Mouse (Mus musculus) left cerebral cortex, postnatal 36 days (tissue): ENCODE measurements around the gene Ssna1. TPM values are rescaled to one million over a fixed set of nuclear protein-coding genes. Genes with fewer than 3 reads are reported as not detected.

Experiments used
- DNase-seq, 2 experiments: peaks; one replicate each; pipeline ENCODE4 v3.0.0; 2021 to 2022; ENCODE audit warnings: low spot score in 2 of 2, mixed read lengths in 1 of 2
- intact Hi-C: fragments of 180-260 bp; cut with DNase I; formaldehyde crosslinking; loops from one replicate; pipeline ENCODE4 v1.15.1; 2025
- total RNA-seq, 2 experiments: library from RNA; stranded (reverse); gene quantifications; 2 replicates each; pipeline ENCODE4 v1.2.3; 2021

Ssna1 gene
- total RNA-seq, 2 experiments from 2014 or later, result 60.1 to 68.3 TPM

DNA sequence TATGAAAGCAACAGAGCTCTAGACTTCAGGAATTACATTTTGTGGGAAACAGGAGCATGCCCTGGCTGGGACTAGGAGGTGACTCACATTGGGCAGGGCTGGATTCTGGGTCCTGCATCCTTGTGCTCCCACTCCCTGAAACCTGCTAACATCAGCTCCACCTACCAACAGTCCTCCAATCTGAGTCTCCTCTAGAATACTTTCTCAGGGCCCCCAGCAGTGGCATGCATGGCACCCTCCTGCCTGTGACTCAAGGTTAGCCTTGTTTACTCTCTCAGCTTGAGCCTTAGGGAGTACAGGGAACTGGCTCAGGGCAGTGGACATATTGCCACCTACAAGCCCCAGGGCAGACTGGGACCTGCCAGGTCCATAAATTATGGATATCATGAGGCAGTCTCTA lies 34.1 kb downstream of the Ssna1 start:
- DNase-seq, result no peak
- intact Hi-C loops, result no loop called here

DNA sequence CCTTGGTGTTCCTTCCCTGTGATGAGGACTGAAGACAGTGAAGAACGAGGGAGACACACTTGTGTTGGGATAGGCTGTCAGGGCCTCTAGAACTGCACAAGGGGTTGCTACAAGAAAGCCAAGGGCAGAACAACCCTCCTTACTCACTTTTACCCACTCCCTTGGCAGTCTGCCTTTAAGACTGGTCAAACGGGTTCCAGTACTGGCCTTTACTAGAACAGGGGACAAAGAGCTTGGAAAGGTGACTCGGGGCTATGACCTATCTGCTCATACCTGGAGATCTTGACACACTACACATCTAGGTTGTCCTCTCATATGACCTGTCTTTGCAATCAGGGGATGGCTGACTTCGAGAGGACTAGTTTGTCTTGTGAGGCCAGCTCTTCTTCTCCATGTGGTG lies 34.7 kb downstream of the Ssna1 start:
- intact Hi-C loops, result no loop called here
- no peak for DNase-seq

DNA sequence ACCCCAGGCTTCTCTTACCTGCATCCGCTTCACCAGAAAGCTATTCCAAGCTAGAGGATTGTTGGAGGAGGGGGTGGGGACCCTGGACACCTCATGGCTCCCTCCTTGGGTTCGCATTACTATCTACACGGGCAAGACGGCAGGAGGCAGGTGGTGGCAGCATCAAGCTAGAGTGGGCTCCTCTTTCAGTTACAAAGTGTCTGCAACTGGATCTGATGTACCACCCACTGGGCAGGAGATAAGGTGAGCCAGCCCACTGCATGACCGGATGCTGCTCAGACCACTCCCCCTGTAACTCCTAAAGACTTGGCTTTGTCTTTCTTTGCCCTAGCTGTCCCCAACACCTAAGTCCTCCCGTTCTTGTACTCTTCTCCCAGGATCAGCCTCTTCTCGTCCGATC lies 35.6 kb downstream of the Ssna1 start, which contains the start of gene Rnf224:
Gene Rnf224 (minus strand): TSS at position 174 of the 400 bp plus-strand sequence.
- no peak for DNase-seq
- intact Hi-C loops, result no loop called here

DNA sequence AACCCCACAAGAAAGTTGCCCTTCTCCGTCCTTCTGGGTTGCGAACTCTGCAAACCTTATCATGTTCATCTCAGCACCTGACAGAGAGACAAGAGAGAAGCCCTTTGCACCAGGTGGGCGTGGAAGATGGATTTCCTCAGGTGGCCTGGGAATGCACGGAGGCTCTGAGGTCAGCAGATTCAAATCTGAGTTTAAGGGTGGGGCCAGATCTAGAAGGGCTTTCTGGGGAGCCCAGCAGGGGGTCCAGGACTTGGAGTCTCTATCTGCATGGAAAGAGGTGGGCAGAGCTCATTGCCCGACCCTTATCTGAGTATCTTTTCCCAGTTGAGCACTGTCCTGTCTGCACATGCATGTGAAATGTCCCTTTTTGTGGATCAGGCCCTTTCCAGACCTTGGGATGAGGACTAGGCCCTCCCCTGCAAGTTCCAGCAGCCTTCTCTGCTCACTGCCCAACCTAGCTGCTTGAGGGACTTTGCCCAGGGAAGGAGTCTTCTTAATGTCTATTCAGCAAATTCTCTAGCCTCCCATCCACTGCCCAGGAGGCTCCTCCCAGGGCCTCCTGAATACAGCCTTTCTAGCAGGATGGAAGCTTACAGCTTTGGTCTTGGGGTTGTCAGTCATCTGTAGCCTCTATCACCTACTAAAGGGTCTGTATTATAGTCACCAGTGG lies 37.6 kb downstream of the Ssna1 start:
- no peak for DNase-seq
- intact Hi-C loops, result no loop called here

DNA sequence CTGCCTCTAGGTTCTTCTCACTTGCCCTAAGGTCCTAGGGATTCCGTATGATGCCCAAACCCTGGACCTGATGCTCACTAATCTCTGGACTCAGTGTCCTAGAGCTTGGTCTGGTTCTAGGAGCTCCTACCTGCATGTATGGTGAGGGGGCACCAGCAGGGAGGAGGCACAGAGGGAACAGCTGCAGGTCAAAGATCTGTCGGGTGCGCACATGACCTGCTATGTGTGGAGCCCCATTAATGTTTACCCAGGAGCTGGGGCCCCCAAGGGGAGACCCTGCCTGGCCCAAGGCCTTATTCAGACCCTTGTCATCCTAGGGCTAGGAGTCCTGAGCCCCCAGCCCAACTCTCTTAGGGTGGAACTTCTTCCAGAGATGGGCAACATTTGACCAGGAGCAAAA lies 38.2 kb downstream of the Ssna1 start, which contains the start of gene Slc34a3:
Gene Slc34a3 (minus strand): TSS at position 315 of the 400 bp plus-strand sequence.
- DNase-seq, result no peak
- intact Hi-C loops, result no loop called here

DNA sequence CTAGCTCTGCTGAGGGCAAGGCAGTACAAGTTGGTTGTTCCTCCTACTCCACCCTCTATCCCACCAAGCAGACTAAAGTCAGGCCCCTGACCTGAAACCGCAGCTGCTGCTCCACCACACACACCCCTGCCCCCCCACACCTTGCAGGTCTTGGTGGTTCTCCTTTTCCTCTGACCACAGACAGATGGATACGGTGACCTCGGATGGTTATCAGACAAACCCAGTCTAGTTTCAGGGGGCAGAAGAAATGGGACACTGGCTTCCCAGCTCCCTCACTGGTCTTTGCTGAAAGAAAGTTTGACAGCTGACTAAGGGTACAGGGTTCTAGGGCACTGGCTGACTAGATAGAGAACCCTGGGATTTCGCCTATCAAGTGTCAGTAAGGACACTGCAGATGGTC lies 38.8 kb downstream of the Ssna1 start:
- intact Hi-C loops, result no loop called here
- DNase-seq, result no peak

DNA sequence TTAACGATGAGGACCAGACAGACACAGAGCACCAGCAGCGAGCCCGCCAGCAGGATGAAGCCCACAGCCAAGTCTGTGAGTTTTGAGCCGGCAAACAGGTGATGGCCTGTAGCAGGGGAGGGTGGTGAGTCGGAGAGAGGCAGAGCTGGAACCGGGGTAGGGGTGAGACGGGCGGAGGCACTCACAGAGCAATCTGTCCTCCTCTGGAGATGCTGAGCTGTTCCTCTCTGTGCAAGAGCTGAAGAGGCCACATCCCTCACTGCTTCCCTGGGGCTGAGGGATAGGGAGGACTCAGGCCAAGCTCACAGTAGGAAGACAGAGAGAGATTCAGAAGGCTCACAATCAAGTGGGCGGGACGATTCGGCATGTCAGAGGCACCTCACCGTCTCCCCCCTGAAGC lies 41.2 kb downstream of the Ssna1 start:
- intact Hi-C loops, result no loop called here
- DNase-seq, result no peak

DNA sequence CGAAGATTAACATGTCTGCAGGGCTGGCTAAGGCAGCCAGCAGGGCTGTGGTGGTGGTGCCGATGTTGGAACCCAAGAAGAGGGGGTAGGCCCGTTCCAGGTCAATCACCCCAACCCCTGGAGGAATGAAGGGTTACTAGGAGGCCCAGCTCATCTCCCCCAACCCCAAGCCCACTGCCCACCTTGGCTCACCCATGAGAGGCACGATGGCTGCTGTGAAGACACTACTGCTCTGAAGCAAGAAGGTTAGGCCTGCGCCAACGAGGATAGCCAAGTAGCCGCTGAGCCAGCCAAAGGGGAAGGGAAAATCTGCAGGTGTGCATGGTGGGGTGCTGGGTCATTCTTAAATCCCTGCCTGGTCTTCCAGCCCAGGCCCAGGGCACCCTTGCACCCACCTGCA lies 41.7 kb downstream of the Ssna1 start:
- DNase-seq, result no peak
- intact Hi-C loops, result no loop called here

DNA sequence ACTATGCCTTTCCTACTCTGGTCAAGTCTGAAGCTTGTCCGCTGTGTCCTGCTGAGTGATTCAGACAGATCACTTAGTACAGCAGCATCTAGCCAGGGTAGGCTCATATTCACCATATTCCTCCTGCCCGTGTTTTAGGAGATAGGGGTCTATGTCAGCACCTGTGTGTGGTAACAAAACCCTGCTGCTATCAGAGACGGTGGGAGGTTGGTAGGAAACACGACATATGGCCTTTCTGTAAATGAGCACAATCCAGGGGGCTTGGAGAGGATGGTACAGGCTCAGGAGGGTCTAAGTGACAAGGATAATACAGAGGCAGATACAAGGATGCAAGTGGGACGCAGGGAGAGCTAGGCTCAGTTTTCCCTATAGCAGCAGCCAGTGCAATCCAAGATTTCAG lies 42.7 kb downstream of the Ssna1 start:
- no peak for DNase-seq
- intact Hi-C loops, result loop anchor here (5.0 kb wide), 1 partner anchor 37 kb away; no protein-coding TSS in a partner anchor

DNA sequence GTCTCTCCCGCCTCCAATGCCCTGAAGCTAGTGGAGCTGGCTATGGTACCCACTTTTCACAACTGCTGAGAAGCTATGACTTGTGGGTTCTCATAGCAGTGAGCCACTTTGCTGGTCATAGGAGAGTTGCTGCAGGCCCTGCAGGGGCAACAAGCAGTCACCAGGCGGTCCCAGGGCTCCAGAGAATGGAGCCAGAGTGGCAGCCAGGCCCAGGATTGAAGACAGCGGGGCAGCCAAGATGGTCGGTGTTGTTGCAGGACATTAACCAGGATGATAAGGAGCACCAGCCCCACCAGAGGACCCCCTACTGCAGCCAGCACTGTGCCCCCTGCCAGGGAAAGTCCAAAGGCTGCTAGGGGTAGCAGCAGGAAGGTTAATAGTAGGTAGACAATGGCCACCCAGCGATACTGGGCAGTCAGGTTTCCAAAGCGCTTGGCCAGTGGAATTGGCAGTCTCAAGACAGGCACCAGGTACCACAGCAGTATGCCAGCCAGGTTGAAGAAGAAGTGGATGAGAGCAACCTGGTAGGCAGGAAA lies 43.2 kb downstream of the Ssna1 start:
- DNase-seq, result no peak
- intact Hi-C loops, result loop anchor here (5.0 kb wide), 1 partner anchor 37 kb away; no protein-coding TSS in a partner anchor

DNA sequence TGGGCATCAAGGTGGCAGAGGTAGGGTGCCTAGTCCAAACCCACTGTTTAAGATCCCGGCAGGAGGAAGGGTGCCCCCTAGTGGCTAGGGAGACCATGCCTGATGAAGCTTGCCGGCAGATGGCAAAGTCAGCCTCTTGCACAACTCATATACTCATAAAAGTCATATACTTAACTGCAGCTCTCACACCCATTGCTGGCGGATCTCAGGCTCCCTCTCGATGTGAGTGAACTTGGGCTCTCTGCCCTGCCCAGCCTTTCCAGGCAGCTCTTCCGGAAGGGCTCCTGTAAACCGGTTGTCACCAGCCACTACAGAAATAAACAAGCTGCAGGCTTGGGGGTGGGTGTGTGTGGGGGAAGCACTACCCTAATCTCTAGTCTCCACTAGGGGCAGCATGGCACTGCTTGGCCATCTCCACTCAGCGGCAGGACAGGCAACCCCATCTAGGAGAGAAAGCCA lies 43.8 kb downstream of the Ssna1 start:
- intact Hi-C loops, result loop anchor here (5.0 kb wide), 1 partner anchor 36 kb away; no protein-coding TSS in a partner anchor
- DNase-seq, result peak; percentile 80 to 84

DNA sequence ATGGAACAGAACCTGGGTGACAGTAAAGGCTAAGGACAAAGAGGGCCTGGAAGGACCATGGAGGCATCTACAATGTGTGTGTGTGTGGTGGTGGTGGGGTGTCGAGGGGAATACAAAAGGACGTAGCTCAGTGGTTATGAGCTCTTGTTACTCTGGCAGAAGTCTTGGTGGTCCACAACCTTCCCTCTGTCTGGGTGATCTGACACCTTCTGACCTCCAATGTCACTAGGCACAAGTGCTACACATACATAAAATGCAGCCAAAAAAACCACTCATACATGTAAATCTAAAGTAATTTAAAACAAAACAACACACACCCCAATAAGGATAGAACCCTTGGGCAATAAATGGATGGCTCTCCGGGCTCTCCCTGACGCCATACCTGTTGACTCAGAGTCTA lies 44.8 kb downstream of the Ssna1 start:
- intact Hi-C loops, result loop anchor here (5.0 kb wide), 1 partner anchor 35 kb away; no protein-coding TSS in a partner anchor
- DNase-seq, result no peak

DNA sequence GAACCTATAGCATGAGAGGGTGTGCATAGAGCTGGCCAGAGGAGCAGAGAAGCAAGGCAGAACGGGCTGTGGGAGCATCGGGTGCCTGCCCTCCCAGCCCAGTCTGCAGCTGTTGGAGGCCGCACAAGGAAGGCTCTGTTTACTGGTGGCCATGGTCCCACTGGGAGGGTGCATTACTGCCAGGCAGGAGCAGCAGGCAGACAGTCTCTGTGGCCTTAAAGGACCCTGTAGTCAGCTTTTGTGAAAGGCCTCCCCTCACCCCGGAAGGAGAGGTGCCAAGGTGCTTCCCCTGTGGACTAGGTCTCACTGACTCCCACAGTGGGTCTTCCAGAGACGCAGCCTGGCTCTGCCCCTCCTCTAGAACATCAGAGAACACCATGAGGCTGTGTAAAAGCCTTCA lies 45.4 kb downstream of the Ssna1 start:
- intact Hi-C loops, result loop anchor here (5.0 kb wide), 1 partner anchor 35 kb away; no protein-coding TSS in a partner anchor
- peak; percentile 33 to 41 for DNase-seq

DNA sequence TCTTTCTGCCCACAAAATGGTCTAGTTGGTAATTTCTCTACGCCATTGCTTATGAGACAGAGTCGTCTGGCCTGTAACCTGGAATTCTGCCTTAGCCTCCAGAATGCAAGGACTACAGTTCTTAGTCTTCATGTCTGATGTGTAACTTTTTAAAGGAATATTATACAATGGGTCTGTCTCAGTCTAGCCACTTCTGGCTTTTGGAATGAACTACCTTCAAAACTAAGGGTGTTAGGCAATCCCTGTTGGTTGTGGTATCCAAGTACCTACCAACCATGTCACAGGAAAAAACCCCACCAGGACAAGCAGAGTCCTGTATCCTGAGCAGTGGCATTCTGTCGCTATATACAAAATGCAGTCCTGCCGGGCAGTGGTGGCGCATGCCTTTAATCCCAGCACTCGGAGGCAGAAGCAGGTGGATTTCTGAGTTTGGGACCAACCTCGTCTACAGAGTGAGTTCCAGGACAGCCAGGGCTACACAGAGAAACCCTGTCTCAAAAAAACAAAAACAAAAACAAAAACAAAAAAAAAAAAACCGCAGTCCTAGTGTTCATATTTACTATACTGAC lies 46.3 kb downstream of the Ssna1 start:
- intact Hi-C loops, result loop anchor here (2.0 to 5.0 kb wide), 2 partner anchors 34 to 37 kb away; partner anchors contain the start of gene Tprn
- DNase-seq, result no peak

DNA sequence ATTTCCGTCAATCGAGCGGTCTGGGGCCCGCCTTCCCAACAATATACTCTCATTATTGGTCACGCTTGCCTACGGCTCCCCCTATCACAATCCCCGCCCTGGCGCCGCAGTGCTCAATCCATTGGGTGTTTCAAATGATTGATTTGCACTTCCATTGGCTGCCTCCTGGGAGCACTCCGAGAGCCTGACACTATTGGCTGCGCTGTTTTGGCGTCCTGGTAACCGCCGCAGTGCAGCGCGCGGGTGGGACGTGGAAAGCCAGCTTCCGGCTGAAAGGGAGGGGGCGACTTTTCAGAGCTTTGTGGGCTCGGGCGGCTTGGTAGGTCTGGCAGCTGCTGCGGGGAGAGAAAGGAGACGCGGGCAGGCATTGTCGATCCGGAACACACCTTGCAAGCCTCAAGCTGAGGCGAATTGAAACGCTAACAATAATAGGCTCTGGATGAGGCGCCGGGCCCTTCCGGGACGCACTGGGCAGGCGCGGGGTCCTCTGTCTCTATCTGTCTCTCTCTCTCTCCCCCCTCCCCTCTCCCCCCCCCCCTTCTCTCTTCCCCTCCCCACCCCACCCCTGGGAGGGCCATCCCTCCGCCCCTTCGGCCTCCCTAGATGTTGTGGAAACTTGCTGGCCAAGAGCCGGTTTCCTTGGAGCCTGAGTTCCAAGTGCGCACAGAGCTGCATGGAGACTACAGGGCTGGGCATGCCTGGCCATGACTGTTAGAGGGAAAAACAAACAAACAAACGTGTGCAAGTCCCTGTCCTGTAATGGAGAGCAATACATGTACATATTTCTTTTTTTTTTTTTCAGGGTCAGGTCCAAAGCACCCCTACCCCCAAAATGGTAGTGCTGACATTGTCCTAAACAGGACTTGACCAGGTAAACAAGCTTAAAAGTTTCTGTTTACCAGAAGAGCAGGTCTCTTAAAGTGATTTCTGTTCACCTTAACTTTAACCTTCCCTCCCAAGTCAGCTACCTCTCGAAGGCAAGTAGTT lies 47.2 kb downstream of the Ssna1 start:
- peak; percentile 99 for DNase-seq
- intact Hi-C loops, result loop anchor here (2.0 to 5.0 kb wide), 2 partner anchors 33 to 38 kb away; partner anchors contain the start of gene Tprn

DNA sequence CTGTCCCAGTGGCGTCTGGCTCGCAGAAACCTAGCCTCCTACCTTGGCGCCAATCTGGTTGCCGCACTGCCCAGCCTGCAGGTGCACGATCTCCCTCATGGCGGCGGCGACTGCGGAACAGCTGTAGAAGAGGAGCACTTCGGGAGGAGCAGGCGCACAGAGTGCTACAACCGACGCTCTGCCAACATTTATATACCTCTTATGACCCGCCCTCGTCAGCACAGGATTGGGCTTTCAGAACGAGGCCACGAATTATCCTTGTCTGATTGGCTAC lies 47.8 kb downstream of the Ssna1 start, which contains the start of gene Tubb4b:
Gene Tubb4b (minus strand): TSS at position 211 of the 274 bp plus-strand sequence.
- intact Hi-C loops, result loop anchor here (2.0 kb wide), 1 partner anchor 38 kb away; the partner anchor contains the start of gene Tprn
- DNase-seq, result no peak

DNA sequence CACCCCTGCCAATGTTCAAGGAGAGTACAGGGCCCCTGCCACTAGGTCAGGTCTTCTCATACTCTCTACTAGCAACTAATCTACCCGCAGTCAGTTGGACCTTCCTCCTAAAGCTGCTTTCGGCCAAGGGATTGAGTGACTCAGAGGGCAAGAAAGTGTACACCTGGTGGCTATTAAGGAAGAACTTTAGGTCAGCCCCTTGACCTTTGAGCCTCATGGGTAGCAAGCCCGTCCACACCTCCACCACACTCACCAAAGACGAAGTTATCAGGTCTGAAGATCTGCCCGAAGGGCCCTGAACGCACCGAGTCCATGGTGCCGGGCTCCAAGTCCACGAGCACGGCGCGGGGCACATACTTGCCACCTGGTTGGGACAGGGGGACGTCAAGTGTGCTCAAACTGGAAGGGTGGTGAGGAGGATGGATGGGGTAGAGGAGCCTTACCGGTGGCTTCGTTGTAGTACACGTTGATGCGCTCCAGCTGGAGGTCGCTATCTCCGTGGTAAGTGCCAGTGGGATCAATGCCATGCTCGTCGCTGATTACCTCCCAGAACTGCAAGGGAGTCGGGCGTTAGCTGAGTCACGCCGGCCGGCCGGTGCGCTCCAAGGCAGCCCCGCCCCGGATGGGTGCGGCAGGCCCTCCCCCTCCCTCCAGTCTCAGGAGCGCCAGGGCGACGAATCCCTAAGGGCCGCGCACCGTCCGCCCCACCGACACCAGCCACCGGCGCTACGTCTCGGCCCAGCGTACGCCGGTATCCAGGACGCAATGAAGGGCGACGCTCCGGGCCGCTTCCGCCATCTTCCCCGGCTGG lies 48.4 kb downstream of the Ssna1 start:
- DNase-seq, result peak; percentile 77 to 83
- intact Hi-C loops, result loop anchor here (2.0 kb wide), 1 partner anchor 39 kb away; the partner anchor contains the start of gene Tprn

DNA sequence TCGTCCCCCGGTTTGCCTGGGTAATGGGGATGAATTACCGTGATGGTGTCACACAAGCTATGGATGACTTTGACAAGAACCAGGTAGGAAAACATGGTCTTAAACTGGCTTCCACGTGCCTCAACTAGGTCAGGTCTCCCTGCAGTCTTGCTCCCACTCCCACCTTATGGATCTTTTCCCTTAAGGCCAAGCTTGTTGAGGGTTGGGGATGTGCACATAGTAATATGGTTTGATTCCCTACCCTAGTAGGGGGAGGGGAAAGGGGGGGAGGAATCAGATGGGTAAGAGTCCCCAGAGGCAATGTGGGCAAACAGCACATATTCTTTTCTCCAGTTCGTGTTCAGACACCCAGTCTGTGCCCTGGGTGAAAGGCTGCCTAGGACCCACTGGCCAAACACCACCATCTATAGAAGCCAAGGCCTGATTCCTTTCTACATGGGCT lies 50.9 kb downstream of the Ssna1 start:
- no peak for DNase-seq

More for the DNA sequence above, 50.9 kb downstream of the Ssna1 start:
- intact Hi-C loops, result no loop called here
